Mouse (Mus musculus): ENCODE measurements around the gene Grhl3. TPM values are rescaled to one million over a fixed set of nuclear protein-coding genes. Genes with fewer than 3 reads are reported as not detected.

Grhl3 gene
- total and polyA plus RNA-seq, 3 experiments = not detected

GRCm38 (mm10) chr4:135518135-135518534 lies 55.3 kb downstream of the Grhl3 start:
- in situ Hi-C loops (cut with MboI; ENCODE audit: low pct_ligation_motif_present, low pct_unique_long_range_greater_than_20kb, low sequenced_read_pairs) = no loop called here
- H3K79me2 ChIP-seq (replicated peaks; ENCODE audit: control insufficient read depth, extremely low read depth, insufficient read depth, poor library complexity, severe bottlenecking) = no peaks in the 10 kb centered on the region
- H3K36me3 ChIP-seq (replicated peaks in 1 of 2; ENCODE audit: control insufficient read depth in 1 of 2, insufficient read depth in 1 of 2, low read length in 1 of 2) = no peaks in the 10 kb centered on the region
- no peak for DNase-seq (ENCODE audit: extremely low read depth)
- H3K9ac ChIP-seq (ENCODE audit: insufficient read depth, low read depth) = no peak overlapping the region
- dilution Hi-C loops (cut with MboI; ENCODE audit: extremely low pct_ligation_motif_present, extremely low pct_unique_long_range_greater_than_20kb, low sequenced_read_pairs) = no loop called here
- H3K4me2 ChIP-seq (ENCODE audit: insufficient read depth, low read depth, poor library complexity, severe bottlenecking) = no peak overlapping the region
- no peak overlapping the region for H3K4me3 ChIP-seq (replicated peaks in 1 of 3; ENCODE audit: low read depth in 2 of 3, low read length in 2 of 3, poor library complexity in 1 of 3)
- no peaks in the 10 kb centered on the region for H3K9me3 ChIP-seq (replicated peaks; ENCODE audit: low read length)
- no peak overlapping the region for H3K27ac ChIP-seq (ENCODE audit: insufficient read depth, low read depth)
- H3K27me3 ChIP-seq (replicated peaks) = peaks cover 45% of the 10 kb centered on the region
- no peak for TF ChIP-seq CHD1 (IDR thresholded peaks at IDR 0.05; ENCODE audit: low read depth, low read length)
- no peak for TF ChIP-seq RCOR1 (conservative IDR thresholded peaks at IDR 0.05; ENCODE audit: low read depth, low read length)
- TF ChIP-seq POLR2AphosphoS2 (IDR thresholded peaks at IDR 0.05; ENCODE audit: low read depth, low read length) = no peak
- peaks cover 0 to 10% of the 10 kb centered on the region in 2 experiments; a peak in 2 of 4 replicates for H3K4me1 ChIP-seq (ENCODE audit: control insufficient read depth in 1 of 2, insufficient read depth in 2 of 2)

- dilution Hi-C loops (cut with MboI; ENCODE audit: extremely low pct_ligation_motif_present, extremely low pct_unique_long_range_greater_than_20kb, low sequenced_read_pairs) = no loop called here
- peaks cover 0 to 10% of the 10 kb centered on the region in 2 experiments; a peak in 2 of 4 replicates for H3K4me1 ChIP-seq (ENCODE audit: control insufficient read depth in 1 of 2, insufficient read depth in 2 of 2)
- H3K9me3 ChIP-seq (replicated peaks; ENCODE audit: low read length) = no peaks in the 10 kb centered on the region
- H3K4me3 ChIP-seq (replicated peaks in 1 of 3; ENCODE audit: low read depth in 2 of 3, low read length in 2 of 3, poor library complexity in 1 of 3) = no peak overlapping the region
- H3K27me3 ChIP-seq (replicated peaks) = peaks cover 39% of the 10 kb centered on the region
- no peak overlapping the region for H3K27ac ChIP-seq (ENCODE audit: insufficient read depth, low read depth)
- in situ Hi-C loops (cut with MboI; ENCODE audit: low pct_ligation_motif_present, low pct_unique_long_range_greater_than_20kb, low sequenced_read_pairs) = no loop called here
- H3K79me2 ChIP-seq (replicated peaks; ENCODE audit: control insufficient read depth, extremely low read depth, insufficient read depth, poor library complexity, severe bottlenecking) = no peaks in the 10 kb centered on the region
- H3K4me2 ChIP-seq (ENCODE audit: insufficient read depth, low read depth, poor library complexity, severe bottlenecking) = no peak overlapping the region
- no peaks in the 10 kb centered on the region for H3K36me3 ChIP-seq (replicated peaks in 1 of 2; ENCODE audit: control insufficient read depth in 1 of 2, insufficient read depth in 1 of 2, low read length in 1 of 2)
- no peak overlapping the region for H3K9ac ChIP-seq (ENCODE audit: insufficient read depth, low read depth)
- DNase-seq (ENCODE audit: extremely low read depth) = peak; percentile 51
- no peak for TF ChIP-seq TBP (conservative IDR thresholded peaks at IDR 0.05; ENCODE audit: low read depth, low read length)
- TF ChIP-seq BHLHE40 (IDR thresholded peaks at IDR 0.05; ENCODE audit: low read depth, low read length) = no peak
- TF ChIP-seq TCF12 (IDR thresholded peaks at IDR 0.05; ENCODE audit: low read depth, low read length) = no peak
- TF ChIP-seq SMC3 (IDR thresholded peaks at IDR 0.05; ENCODE audit: low read depth, low read length) = peak; percentile 91
- no peak for TF ChIP-seq ZKSCAN1 (IDR thresholded peaks at IDR 0.05; ENCODE audit: borderline replicate concordance, low read depth, low read length)
- no peak for TF ChIP-seq MAZ (IDR thresholded peaks at IDR 0.05; ENCODE audit: low read depth, low read length)
- no peak for TF ChIP-seq SIN3A (IDR thresholded peaks at IDR 0.05; ENCODE audit: low read length)
- TF ChIP-seq GABPA (IDR thresholded peaks at IDR 0.05; ENCODE audit: insufficient replicate concordance, low read depth, low read length) = no peak
- no peak for TF ChIP-seq KAT2A (IDR thresholded peaks at IDR 0.05; ENCODE audit: insufficient replicate concordance, low read length)
- no peak for TF ChIP-seq USF2 (conservative IDR thresholded peaks at IDR 0.05; ENCODE audit: low read depth, low read length)
- no peak for TF ChIP-seq ZNF384 (IDR thresholded peaks at IDR 0.05; ENCODE audit: low read depth, low read length)
- no peak for TF ChIP-seq NRF1 (IDR thresholded peaks at IDR 0.05; ENCODE audit: low read depth, low read length)
- TF ChIP-seq RAD21 (IDR thresholded peaks at IDR 0.05; ENCODE audit: low read depth, low read length) = peak; percentile 84
- TF ChIP-seq ZMIZ1 (IDR thresholded peaks at IDR 0.05; ENCODE audit: low read depth, low read length) = no peak
- TF ChIP-seq USF1 (IDR thresholded peaks at IDR 0.05; ENCODE audit: low read depth, low read length) = no peak
- no peak for TF ChIP-seq PAX5 (IDR thresholded peaks at IDR 0.05; ENCODE audit: low read length)
- no peak for TF ChIP-seq MAFK (IDR thresholded peaks at IDR 0.05; ENCODE audit: insufficient replicate concordance, low read length)
- TF ChIP-seq CHD1 (IDR thresholded peaks at IDR 0.05; ENCODE audit: low read depth, low read length) = no peak
- TF ChIP-seq NELFE (IDR thresholded peaks at IDR 0.05; ENCODE audit: low read depth, low read length) = no peak
- TF ChIP-seq CHD2 (IDR thresholded peaks at IDR 0.05; ENCODE audit: low read length) = no peak
- peak; percentile 55; the same call in 1 of the 2 replicates for TF ChIP-seq ZC3H11A (IDR thresholded peaks at IDR 0.05; ENCODE audit: low read depth, low read length)
- TF ChIP-seq MYC (IDR thresholded peaks at IDR 0.05; ENCODE audit: low read depth, low read length) = no peak
- TF ChIP-seq MEF2A (IDR thresholded peaks at IDR 0.05; ENCODE audit: borderline replicate concordance, low read depth, low read length) = no peak
- no peak for TF ChIP-seq E2F4 (IDR thresholded peaks at IDR 0.05; ENCODE audit: insufficient replicate concordance, low read depth, low read length)
- TF ChIP-seq EP300 (IDR thresholded peaks at IDR 0.05; ENCODE audit: low read length) = no peak
- TF ChIP-seq MAX (IDR thresholded peaks at IDR 0.05; ENCODE audit: low read length) = no peak
- no peak for TF ChIP-seq POLR2A (IDR thresholded peaks at IDR 0.05; ENCODE audit: low read depth, low read length)
- TF ChIP-seq MXI1 (IDR thresholded peaks at IDR 0.05; ENCODE audit: low read depth, low read length) = no peak
- peak; percentile 67 to 84 for TF ChIP-seq CTCF (conservative IDR thresholded peaks at IDR 0.05 in 1 of 2, IDR thresholded peaks at IDR 0.05 in 1 of 2; ENCODE audit: low read depth in 2 of 2, low read length in 2 of 2)
- TF ChIP-seq POLR2AphosphoS2 (IDR thresholded peaks at IDR 0.05; ENCODE audit: low read depth, low read length) = no peak
- no peak for TF ChIP-seq JUN (IDR thresholded peaks at IDR 0.05; ENCODE audit: insufficient read depth, low read depth, low read length)
Measured at GRCm38 (mm10) chr4:135516351-135517316, 56.8 kb downstream of the Grhl3 start.
